Mouse (Mus musculus): ENCODE results near the gene Krt80. TPM values are rescaled to one million over a fixed set of nuclear protein-coding genes. Genes with fewer than 3 reads are reported as not detected.
A peak's percentile ranks its signal among the peaks of the same experiment; 100 is the strongest.

Krt80 gene
- polyA plus RNA-seq, 1 experiment = 0.63 TPM

DNA sequence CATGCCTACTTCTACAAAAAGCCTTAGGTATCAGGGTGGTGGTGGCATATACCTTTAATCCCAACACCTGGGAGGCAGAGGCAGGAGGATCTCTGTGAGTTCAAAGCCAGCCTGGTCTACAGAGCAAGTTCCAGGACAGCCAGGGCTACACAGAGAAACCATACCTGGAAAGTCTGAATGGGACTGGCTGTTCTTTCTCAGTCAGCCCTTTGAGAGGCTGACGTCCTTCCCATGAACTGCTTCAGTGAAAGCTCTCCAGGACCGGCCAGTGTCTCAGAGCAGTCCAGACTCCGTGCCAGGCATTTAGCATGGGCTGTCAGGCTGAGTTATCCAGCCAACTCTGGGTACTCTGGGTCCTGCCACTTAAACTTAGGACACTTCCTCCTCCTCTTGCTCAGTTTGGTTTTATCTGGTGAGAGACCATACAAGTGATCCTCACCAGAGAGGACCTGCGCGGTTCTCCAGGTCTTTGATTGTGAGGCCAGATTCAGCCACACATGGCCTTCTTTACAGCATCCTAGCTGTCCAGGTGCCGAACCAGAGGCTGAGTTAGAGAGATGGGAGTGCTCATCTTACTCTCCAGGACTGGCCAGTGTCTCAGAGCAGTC, 49.8 kb downstream of the Krt80 start:
- TF ChIP-seq FLI1 (IDR thresholded peaks at IDR 0.05; ENCODE audit: low read length) (no peak), GATA1 (IDR thresholded peaks at IDR 0.05; ENCODE audit: borderline replicate concordance, low read length) (no peak)
- H3K27me3 ChIP-seq (replicated peaks) = peaks cover 14% of the 10 kb centered on the region
- H3K4me1 ChIP-seq = peaks cover 82% of the 10 kb centered on the region
- no peaks in the 10 kb centered on the region for H3K36me3 ChIP-seq (replicated peaks; ENCODE audit: low read length)
- peak overlapping the region; percentile 82 for H3K4me3 ChIP-seq (replicated peaks)
- H3K9me3 ChIP-seq = peaks cover 3% of the 10 kb centered on the region

DNA sequence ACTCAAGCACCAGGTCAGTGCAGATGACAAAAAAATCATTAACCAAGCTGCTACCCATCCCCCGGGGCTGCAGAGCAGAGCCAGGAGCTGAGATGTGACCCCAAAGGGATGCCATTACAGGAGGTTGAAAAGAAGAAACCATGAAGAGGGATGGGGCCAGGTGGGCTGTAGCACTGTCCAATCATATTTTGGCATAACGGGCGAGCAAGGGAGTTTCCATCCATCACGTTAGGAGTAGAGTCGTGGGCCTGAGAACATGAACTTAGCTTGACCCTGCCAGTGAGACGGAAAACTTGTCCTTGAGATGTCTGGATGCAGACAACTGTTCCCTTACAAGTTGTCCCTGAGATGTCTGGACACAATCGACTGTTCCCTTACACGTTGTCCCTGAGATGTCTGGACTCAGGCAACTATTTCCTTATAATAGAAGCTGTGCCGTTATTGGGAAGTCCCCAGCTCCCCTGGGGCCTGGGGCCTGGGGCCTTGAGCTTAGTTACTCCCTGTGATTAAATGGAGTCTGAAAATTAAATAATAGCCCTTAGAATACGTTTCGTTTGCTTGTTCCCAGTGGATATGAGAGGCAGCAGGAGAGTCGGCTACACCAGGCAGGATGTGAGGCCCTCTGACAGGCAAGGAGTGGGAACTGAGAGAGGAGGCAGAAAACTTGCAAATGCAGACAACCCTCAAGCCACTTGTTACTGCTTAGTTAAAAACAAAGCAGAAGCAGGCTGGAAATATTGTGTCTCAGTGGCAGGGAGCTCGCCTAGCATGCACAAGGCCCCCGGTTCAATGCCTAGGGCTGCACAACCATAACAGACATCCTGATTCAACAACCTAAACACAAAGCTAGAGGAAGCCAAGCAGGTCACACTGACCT, 50.8 kb downstream of the Krt80 start:
- Histone ChIP-seq H3K36me3 (replicated peaks; ENCODE audit: low read length) (no peaks in the 10 kb centered on the region), H3K27me3 (replicated peaks) (peaks cover 14% of the 10 kb centered on the region), H3K4me1 (peaks cover 88% of the 10 kb centered on the region), H3K9me3 (peaks cover 10% of the 10 kb centered on the region), H3K4me3 (replicated peaks) (peak overlapping the region; percentile 31)
- TF ChIP-seq FLI1 (IDR thresholded peaks at IDR 0.05; ENCODE audit: low read length) (no peak), GATA1 (IDR thresholded peaks at IDR 0.05; ENCODE audit: borderline replicate concordance, low read length) (no peak)

DNA sequence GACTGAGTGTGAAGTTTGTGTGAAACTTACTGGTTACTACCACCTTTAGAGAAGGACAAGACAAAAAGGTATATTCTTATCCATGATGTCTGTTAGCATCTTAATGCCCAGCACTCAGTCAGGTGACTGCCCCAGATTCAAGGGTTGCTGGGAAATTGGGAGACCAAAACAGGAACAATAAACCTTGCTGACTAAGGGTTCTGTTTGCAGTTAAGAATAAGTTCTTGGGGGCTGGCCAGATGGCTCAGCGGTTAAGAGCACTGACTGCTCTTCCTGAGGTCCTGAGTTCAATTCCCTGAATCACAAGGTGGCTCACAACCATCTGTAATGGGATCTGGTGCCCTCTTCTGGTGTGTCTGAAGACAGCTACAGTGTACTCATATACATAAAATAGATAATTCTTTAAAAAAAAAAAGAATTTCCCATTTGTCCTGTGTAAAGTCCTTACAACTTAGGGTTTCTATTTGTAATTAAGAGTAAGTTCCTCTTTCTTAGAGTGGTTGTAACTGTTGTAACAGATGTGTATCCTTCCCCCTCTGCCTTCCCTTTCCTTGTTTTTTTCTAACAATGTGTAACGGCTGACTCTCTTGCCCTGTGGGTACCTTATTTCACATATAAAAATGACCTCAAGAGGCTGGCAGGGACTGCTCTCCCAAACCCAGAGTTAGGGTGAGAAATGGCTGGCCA, 52.0 kb downstream of the Krt80 start:
- H3K4me3 ChIP-seq (replicated peaks) = peak overlapping the region; percentile 94
- H3K4me1 ChIP-seq = peaks cover 83% of the 10 kb centered on the region
- peaks cover 15% of the 10 kb centered on the region for H3K27me3 ChIP-seq (replicated peaks)
- peaks cover 10% of the 10 kb centered on the region for H3K9me3 ChIP-seq
- no peak for TF ChIP-seq GATA1 (IDR thresholded peaks at IDR 0.05; ENCODE audit: borderline replicate concordance, low read length)
- TF ChIP-seq FLI1 (IDR thresholded peaks at IDR 0.05; ENCODE audit: low read length) = no peak
- H3K36me3 ChIP-seq (replicated peaks; ENCODE audit: low read length) = no peaks in the 10 kb centered on the region

DNA sequence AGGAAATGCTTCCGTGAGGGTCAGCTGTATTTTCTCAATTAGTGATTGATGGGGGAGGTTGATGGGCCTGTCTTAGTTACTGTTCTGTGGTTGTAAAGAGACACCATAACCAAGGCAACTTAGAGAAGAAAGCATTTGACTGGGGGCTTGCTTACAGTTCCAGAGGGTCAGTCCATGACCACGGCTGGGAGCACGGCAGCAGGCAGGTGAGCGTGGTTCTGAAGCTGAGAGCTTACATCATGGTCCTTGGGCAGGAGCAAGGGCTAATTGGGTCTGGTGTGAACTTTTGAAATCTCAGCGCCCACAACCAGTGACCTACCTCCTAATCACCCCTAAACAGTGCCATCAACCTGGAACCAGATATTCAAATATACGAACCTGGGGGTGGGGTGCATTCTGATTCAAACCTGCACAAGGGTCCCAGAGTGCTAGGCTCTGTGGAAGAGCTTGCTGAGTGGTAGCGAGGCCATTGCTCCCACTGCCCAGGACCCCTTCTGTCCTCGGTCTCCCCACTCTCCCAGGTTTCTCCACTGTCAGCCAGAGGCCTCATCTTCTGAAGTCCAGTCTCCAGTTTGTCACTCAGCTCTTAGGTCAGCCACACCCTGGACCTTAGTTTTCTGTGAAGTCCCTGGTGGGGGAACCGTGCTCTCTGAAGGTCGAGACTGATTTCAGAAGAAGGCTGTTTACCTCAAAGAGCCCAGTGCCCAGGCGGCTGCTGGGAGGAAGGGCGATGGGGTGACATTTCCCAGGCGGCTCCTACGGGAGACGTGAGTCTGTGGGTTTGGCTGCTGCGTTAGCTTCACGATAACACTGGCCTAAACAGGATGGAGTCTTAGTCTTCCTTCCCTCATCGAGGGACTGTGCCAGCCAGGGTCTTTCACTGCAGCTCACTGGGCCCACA, 52.8 kb downstream of the Krt80 start:
- peak overlapping the region; percentile 94 for H3K4me3 ChIP-seq (replicated peaks)
- peaks cover 7% of the 10 kb centered on the region for H3K27me3 ChIP-seq (replicated peaks)
- peaks cover 77% of the 10 kb centered on the region for H3K4me1 ChIP-seq
- no peaks in the 10 kb centered on the region for H3K36me3 ChIP-seq (replicated peaks; ENCODE audit: low read length)
- peaks cover 10% of the 10 kb centered on the region for H3K9me3 ChIP-seq
- TF ChIP-seq FLI1 (IDR thresholded peaks at IDR 0.05; ENCODE audit: low read length) = no peak
- no peak for TF ChIP-seq GATA1 (IDR thresholded peaks at IDR 0.05; ENCODE audit: borderline replicate concordance, low read length)

DNA sequence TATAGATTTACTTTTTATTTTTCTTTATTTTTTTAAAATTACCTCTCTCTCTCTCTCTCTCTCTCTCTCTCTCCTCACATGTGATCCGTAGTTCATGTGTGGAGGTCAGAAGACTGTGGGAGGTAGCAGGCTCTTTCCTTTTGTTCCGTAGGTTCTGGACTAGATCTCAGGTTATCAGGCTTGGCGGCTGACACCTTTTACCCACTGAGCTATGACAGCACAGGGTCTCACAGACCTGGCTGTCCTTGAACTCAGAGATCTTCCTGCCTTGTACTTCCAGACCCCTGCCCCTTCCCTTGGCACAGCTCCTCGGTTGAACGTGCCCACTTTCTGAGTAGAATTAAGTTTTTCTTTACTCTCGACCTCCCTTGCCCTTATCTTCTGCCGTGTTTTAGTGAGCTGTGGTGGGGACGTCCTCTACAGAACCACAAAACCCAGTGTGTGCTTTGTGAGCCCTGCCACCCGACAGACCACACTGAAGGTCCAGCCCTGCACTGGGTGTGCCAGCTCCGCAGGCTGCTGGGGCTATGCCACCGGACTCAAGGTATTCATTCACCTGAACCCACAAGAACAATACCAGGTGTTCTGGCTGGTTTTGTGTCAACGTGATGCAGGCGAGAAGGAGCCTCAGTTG, 53.6 kb downstream of the Krt80 start:
- Histone ChIP-seq H3K27me3 (replicated peaks) (peaks cover 4% of the 10 kb centered on the region), H3K9me3 (peaks cover 10% of the 10 kb centered on the region), H3K36me3 (replicated peaks; ENCODE audit: low read length) (no peaks in the 10 kb centered on the region), H3K4me3 (replicated peaks) (peak overlapping the region; percentile 94), H3K4me1 (peaks cover 77% of the 10 kb centered on the region)
- no peak for TF ChIP-seq GATA1 (IDR thresholded peaks at IDR 0.05; ENCODE audit: borderline replicate concordance, low read length)
- TF ChIP-seq FLI1 (IDR thresholded peaks at IDR 0.05; ENCODE audit: low read length) = no peak

DNA sequence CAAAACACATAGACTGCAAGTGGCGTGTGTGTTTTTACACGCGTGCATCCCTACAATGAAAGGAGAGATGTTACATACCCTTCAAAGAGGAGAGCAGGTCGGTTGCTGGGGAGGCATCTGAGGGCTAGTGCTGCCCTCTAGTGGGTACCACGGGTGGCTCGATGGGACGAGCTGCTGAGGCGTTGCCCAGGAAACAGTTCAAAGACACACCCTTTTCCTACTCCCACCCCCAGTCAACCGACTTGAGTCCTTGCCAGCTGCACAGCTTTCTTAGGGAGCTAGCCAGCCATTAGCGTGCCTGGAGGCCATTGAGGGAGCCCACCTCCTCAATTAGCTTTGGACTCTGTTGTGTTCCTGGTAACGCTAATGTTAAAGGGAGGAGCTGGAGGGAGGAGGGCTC, 54.1 kb downstream of the Krt80 start:
- TF ChIP-seq FLI1 (IDR thresholded peaks at IDR 0.05; ENCODE audit: low read length) (no peak), GATA1 (IDR thresholded peaks at IDR 0.05; ENCODE audit: borderline replicate concordance, low read length) (no peak)
- Histone ChIP-seq H3K9me3 (peaks cover 10% of the 10 kb centered on the region), H3K4me3 (replicated peaks) (peak overlapping the region; percentile 94), H3K4me1 (peaks cover 77% of the 10 kb centered on the region), H3K36me3 (replicated peaks; ENCODE audit: low read length) (no peaks in the 10 kb centered on the region), H3K27me3 (replicated peaks) (peaks cover 4% of the 10 kb centered on the region)

DNA sequence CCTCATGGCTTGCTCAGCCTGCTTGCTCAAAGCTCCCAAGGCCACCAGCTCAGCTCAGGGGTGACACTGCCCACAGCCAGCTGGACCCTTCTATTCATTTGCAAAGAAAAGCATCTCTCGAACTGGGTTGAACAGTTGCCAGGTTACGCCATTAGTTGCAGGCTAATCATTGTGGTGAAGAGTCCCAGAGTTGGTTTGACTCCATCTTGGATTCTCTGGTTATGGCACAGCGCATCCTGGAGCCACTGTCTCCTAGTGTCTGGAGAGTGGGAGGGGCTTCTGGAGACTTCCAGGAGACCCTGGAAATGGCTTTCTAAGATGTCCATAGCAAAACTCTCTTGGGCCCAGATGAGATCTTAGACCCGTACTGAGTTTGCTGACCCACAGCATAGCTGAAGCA, 54.6 kb downstream of the Krt80 start:
- H3K36me3 ChIP-seq (replicated peaks; ENCODE audit: low read length) = no peaks in the 10 kb centered on the region
- H3K4me1 ChIP-seq = peaks cover 75% of the 10 kb centered on the region
- TF ChIP-seq FLI1 (IDR thresholded peaks at IDR 0.05; ENCODE audit: low read length) (no peak), GATA1 (IDR thresholded peaks at IDR 0.05; ENCODE audit: borderline replicate concordance, low read length) (no peak)

DNA sequence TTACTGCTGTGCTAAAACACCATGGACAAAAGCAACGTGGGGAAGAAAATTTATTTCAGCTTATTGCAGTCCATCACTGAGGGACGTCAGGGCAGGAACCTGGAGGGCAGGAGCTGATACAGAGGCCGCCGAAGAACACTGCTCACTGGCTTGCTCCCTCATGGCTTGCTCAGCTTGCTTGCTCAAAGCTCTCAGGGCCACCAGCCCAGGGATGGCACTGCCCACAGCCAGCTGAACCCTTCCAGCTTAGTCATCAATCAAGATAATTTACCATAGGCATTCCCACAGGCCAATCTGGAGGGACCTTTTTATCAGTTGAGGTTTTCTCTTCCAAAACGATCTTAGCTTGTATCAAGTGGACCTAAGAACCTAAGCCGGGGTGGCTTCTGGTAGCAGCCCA, 58.0 kb downstream of the Krt80 start:
- no peak for TF ChIP-seq FLI1 (IDR thresholded peaks at IDR 0.05; ENCODE audit: low read length)
- no peak for TF ChIP-seq GATA1 (IDR thresholded peaks at IDR 0.05; ENCODE audit: borderline replicate concordance, low read length)
- H3K4me1 ChIP-seq = peaks cover 67% of the 10 kb centered on the region
- peaks cover 6% of the 10 kb centered on the region for H3K27me3 ChIP-seq (replicated peaks)
- H3K9me3 ChIP-seq = peaks cover 10% of the 10 kb centered on the region
- no peak overlapping the region for H3K4me3 ChIP-seq (replicated peaks)
- no peaks in the 10 kb centered on the region for H3K36me3 ChIP-seq (replicated peaks; ENCODE audit: low read length)

More for the DNA sequence above, 54.6 kb downstream of the Krt80 start:
- peaks cover 4% of the 10 kb centered on the region for H3K27me3 ChIP-seq (replicated peaks)
- H3K4me3 ChIP-seq (replicated peaks) = peak overlapping the region; percentile 94
- peaks cover 10% of the 10 kb centered on the region for H3K9me3 ChIP-seq

Measured in megakaryocyte, embryonic 14.5 days (primary cell).